Mouse (Mus musculus): ENCODE measurements around the gene Trpm1. TPM values are rescaled to one million over a fixed set of nuclear protein-coding genes. Genes with fewer than 3 reads are reported as not detected.
A peak's percentile ranks its signal among the peaks of the same experiment; 100 is the strongest.

Gene Trpm1
- polyA plus RNA-seq, 1 experiment = 0.44 TPM

- no peak for DNase-seq (ENCODE audit: extremely low spot score in 1 of 2, low spot score in 1 of 2)
These were observed 9.5 kb downstream of the Trpm1 start for GRCm38 (mm10) chr7:64163086-64163485.

GRCm38 (mm10) chr7:64163890-64164289 lies 10.3 kb downstream of the Trpm1 start:
- no peak for DNase-seq (ENCODE audit: extremely low spot score in 1 of 2, low spot score in 1 of 2)

GRCm38 (mm10) chr7:64164997-64165396 lies 11.4 kb downstream of the Trpm1 start:
- peak in 1 of 2 experiments; percentile 71 for DNase-seq (ENCODE audit: extremely low spot score in 1 of 2, low spot score in 1 of 2)

- DNase-seq (ENCODE audit: extremely low spot score in 1 of 2, low spot score in 1 of 2) = no peak
These were observed 12.4 kb downstream of the Trpm1 start for GRCm38 (mm10) chr7:64166025-64166424.

- no peak for DNase-seq (ENCODE audit: extremely low spot score in 1 of 2, low spot score in 1 of 2)
These were observed 13.1 kb downstream of the Trpm1 start for GRCm38 (mm10) chr7:64166724-64167123.

GRCm38 (mm10) chr7:64179310-64179709 lies 25.7 kb downstream of the Trpm1 start:
- no peak for DNase-seq (ENCODE audit: extremely low spot score in 1 of 2, low spot score in 1 of 2)

GRCm38 (mm10) chr7:64185203-64185931 lies 31.7 kb downstream of the Trpm1 start:
- no peak for DNase-seq (ENCODE audit: extremely low spot score in 1 of 2, low spot score in 1 of 2)

GRCm38 (mm10) chr7:64185932-64186312 lies 32.3 kb downstream of the Trpm1 start:
- no peak for DNase-seq (ENCODE audit: extremely low spot score in 1 of 2, low spot score in 1 of 2)

GRCm38 (mm10) chr7:64192261-64192943 lies 38.8 kb downstream of the Trpm1 start:
- DNase-seq (ENCODE audit: extremely low spot score in 1 of 2, low spot score in 1 of 2) = no peak

GRCm38 (mm10) chr7:64193476-64193875 lies 39.8 kb downstream of the Trpm1 start:
- no peak for DNase-seq (ENCODE audit: extremely low spot score in 1 of 2, low spot score in 1 of 2)

- no peak for DNase-seq (ENCODE audit: extremely low spot score in 1 of 2, low spot score in 1 of 2)
These were observed 42.5 kb downstream of the Trpm1 start for GRCm38 (mm10) chr7:64196114-64196513.

- DNase-seq (ENCODE audit: extremely low spot score in 1 of 2, low spot score in 1 of 2) = no peak
These were observed 55.1 kb downstream of the Trpm1 start for GRCm38 (mm10) chr7:64208700-64209099.

- no peak for DNase-seq (ENCODE audit: extremely low spot score in 1 of 2, low spot score in 1 of 2)
These were observed 59.2 kb downstream of the Trpm1 start for GRCm38 (mm10) chr7:64212870-64213269.

GRCm38 (mm10) chr7:64214066-64214465 lies 60.4 kb downstream of the Trpm1 start:
- DNase-seq (ENCODE audit: extremely low spot score in 1 of 2, low spot score in 1 of 2) = no peak

- peak; percentile 14 to 66 for DNase-seq (ENCODE audit: extremely low spot score in 1 of 2, low spot score in 1 of 2)
These were observed 62.0 kb downstream of the Trpm1 start for GRCm38 (mm10) chr7:64215613-64216012.

GRCm38 (mm10) chr7:64217428-64217827 lies 63.8 kb downstream of the Trpm1 start:
- no peak for DNase-seq (ENCODE audit: extremely low spot score in 1 of 2, low spot score in 1 of 2)

GRCm38 (mm10) chr7:64219765-64220164 lies 66.1 kb downstream of the Trpm1 start:
- no peak for DNase-seq (ENCODE audit: extremely low spot score in 1 of 2, low spot score in 1 of 2)

- no peak for DNase-seq (ENCODE audit: extremely low spot score in 1 of 2, low spot score in 1 of 2)
These were observed 69.6 kb downstream of the Trpm1 start for GRCm38 (mm10) chr7:64223215-64223614.

- DNase-seq (ENCODE audit: extremely low spot score in 1 of 2, low spot score in 1 of 2) = peak in 1 of 2 experiments; percentile 3
These were observed 72.9 kb downstream of the Trpm1 start for GRCm38 (mm10) chr7:64226339-64227194.

- no peak for DNase-seq (ENCODE audit: extremely low spot score in 1 of 2, low spot score in 1 of 2)
These were observed 74.0 kb downstream of the Trpm1 start for GRCm38 (mm10) chr7:64227586-64227985.

- no peak for DNase-seq (ENCODE audit: extremely low spot score in 1 of 2, low spot score in 1 of 2)
These were observed 74.7 kb downstream of the Trpm1 start for GRCm38 (mm10) chr7:64228300-64228699.

Measured in frontal cortex, adult 2 months (tissue).